Mouse (Mus musculus): Measurements from ENCODE around the gene Gmps. TPM values are rescaled to one million over a fixed set of nuclear protein-coding genes. Genes with fewer than 3 reads are reported as not detected.

The Gmps gene
- total RNA-seq, 2 experiments from 2014 or later, result 16.3 to 16.7 TPM

Other genes starting within 250 kb of the Gmps start
- gene Plch1, start 76.6 kb upstream of the Gmps start, total RNA-seq (2021), result under 1 TPM; 0.20 to 0.31 TPM
- gene E130311K13Rik, start 46.6 kb upstream of the Gmps start, total RNA-seq (2021), result 1 to 10 TPM; 4.4 to 5.6 TPM
- gene Slc33a1, start 11.3 kb upstream of the Gmps start, total RNA-seq (2021), result 1 to 10 TPM; 6.8 to 8.2 TPM
- gene Vmn2r1, start 105.4 kb downstream of the Gmps start, total RNA-seq (2021), result under 1 TPM; 0.28 to 0.32 TPM
- gene Vmn2r2, start 165.8 kb downstream of the Gmps start, total RNA-seq (2021), result not detected

Data from gastrocnemius, postnatal 10 days (tissue).